Mouse (Mus musculus): ENCODE measurements at regions not wholly inside any gene's neighbourhood (a gene's known extent, or its start where the extent isn't known, plus 50 kb on each side); places are given as distances from the start of the nearest gene placed in this dataset.

GRCm38 (mm10) chr4:34498325-34498724, 52.4 kb upstream of the Akirin2 start:
- no peak for TF ChIP-seq EP300 (IDR thresholded peaks at IDR 0.05; ENCODE audit: low read depth)
- TF ChIP-seq CTCF (IDR thresholded peaks at IDR 0.05; ENCODE audit: low read depth) = no peak
